Mouse (Mus musculus): ENCODE data around the gene Peli3.
"Not testable (repeated sequence)": the region's sequence is repeated elsewhere in the genome, so short reads cannot be mapped to it uniquely, and the experiment has no call there.

The Peli3 gene

GRCm38 (mm10) chr19:4942551-4943252 lies at the start of gene Peli3:
Gene Peli3 (minus strand): TSS chr19:4943127.
- peak; percentile 84 for DNase-seq (ENCODE audit: low spot score)

GRCm38 (mm10) chr19:4992371-4992770 lies 49.4 kb upstream of the Peli3 start:
- no peak for DNase-seq (ENCODE audit: low spot score)

GRCm38 (mm10) chr19:4990716-4991115 lies 47.8 kb upstream of the Peli3 start:
- DNase-seq (ENCODE audit: low spot score) = no peak

GRCm38 (mm10) chr19:4990256-4990625 lies 47.3 kb upstream of the Peli3 start, which contains the start of gene Npas4:
Gene Npas4 (minus strand): TSS chr19:4990316.
- DNase-seq (ENCODE audit: low spot score) = no peak

- no peak for DNase-seq (ENCODE audit: low spot score)
Observed at GRCm38 (mm10) chr19:4989434-4990255, 46.7 kb upstream of the Peli3 start.

- peak; percentile 93 for DNase-seq (ENCODE audit: low spot score)
Observed at GRCm38 (mm10) chr19:4989013-4989412, 46.1 kb upstream of the Peli3 start.

GRCm38 (mm10) chr19:4981767-4982166 lies 38.8 kb upstream of the Peli3 start:
- no peak for DNase-seq (ENCODE audit: low spot score)

- no peak for DNase-seq (ENCODE audit: low spot score)
Observed at GRCm38 (mm10) chr19:4968236-4968635, 25.3 kb upstream of the Peli3 start.

GRCm38 (mm10) chr19:4961928-4962601 lies 19.1 kb upstream of the Peli3 start, which contains the start of gene Mrpl11:
Gene Mrpl11 (plus strand): TSS chr19:4962147.
- DNase-seq (ENCODE audit: low spot score) = peak; percentile 85

- not testable (repeated sequence) for DNase-seq (ENCODE audit: low spot score)
Observed at GRCm38 (mm10) chr19:4948641-4949040, 5.7 kb upstream of the Peli3 start.

- DNase-seq (ENCODE audit: low spot score) = no peak
Observed at GRCm38 (mm10) chr19:4945540-4945939, 2.6 kb upstream of the Peli3 start.

GRCm38 (mm10) chr19:4943253-4943588 lies 294 bp upstream of the Peli3 start:
- DNase-seq (ENCODE audit: low spot score) = no peak

GRCm38 (mm10) chr19:4937444-4938310 lies 5.2 kb downstream of the Peli3 start:
- DNase-seq (ENCODE audit: low spot score) = peak; percentile 30

- DNase-seq (ENCODE audit: low spot score) = no peak
Observed at GRCm38 (mm10) chr19:4936896-4937295, 6.0 kb downstream of the Peli3 start.

GRCm38 (mm10) chr19:4928781-4929180 lies 14.1 kb downstream of the Peli3 start:
- peak; percentile 29 for DNase-seq (ENCODE audit: low spot score)

GRCm38 (mm10) chr19:4927904-4928531 lies 14.9 kb downstream of the Peli3 start, which contains the start of gene Dpp3:
Gene Dpp3 (minus strand): TSS chr19:4928287.
- DNase-seq (ENCODE audit: low spot score) = peak; percentile 98

GRCm38 (mm10) chr19:4925121-4925860 lies 17.6 kb downstream of the Peli3 start:
- no peak for DNase-seq (ENCODE audit: low spot score)

- DNase-seq (ENCODE audit: low spot score) = no peak
Observed at GRCm38 (mm10) chr19:4919652-4920051, 23.3 kb downstream of the Peli3 start.

GRCm38 (mm10) chr19:4916827-4917226 lies 26.1 kb downstream of the Peli3 start:
- no peak for DNase-seq (ENCODE audit: low spot score)

GRCm38 (mm10) chr19:4915924-4916603 lies 26.9 kb downstream of the Peli3 start:
- no peak for DNase-seq (ENCODE audit: low spot score)
